Mouse (Mus musculus): Measurements from ENCODE around the gene Gm20937. TPM values are rescaled to one million over a fixed set of nuclear protein-coding genes. Genes with fewer than 3 reads are reported as not detected.
"Not testable (repeated sequence)": the region's sequence is repeated elsewhere in the genome, so short reads cannot be mapped to it uniquely, and the experiment has no call there.

Gm20937 gene
- not detected in 2 replicates for polyA plus RNA-seq (2016; fragmentation: Nextera tagmentation; extraction: Ambion mirVana)

DNA sequence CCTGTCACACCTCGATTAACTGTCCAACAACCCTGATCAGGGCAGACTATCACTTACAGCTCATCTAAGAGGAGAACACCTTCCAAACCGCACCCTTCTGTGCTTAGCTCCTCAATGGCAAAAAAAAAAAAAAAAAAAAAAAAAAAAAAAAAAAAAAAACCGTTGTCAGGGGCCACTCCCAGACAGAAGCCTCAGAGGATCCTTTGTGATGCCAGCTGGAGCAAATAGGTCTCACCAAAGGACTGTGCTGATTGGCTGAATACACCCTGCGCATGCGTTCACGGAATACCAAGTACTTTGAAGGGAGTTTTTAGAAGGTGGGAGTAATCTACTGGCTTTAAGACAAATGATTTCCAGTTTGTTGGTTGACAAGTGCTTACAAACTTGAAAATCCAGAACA, at the start of gene Gm20937:
Gene Gm20937 (minus strand): TSS at position 101 of the 400 bp plus-strand sequence.
- H3K27ac ChIP-seq; H3K4me2 ChIP-seq (replicated peaks); H3K36me3 ChIP-seq; H3K9ac ChIP-seq; H3K4me3 ChIP-seq; H3K9me3 ChIP-seq (replicated peaks); H3K4me1 ChIP-seq; ATAC-seq (ENCODE audit: low FRiP score); H3K27me3 ChIP-seq: not testable (repeated sequence)
- WGBS: no CpG with 5 or more reads among the region's 6 CpGs

Other genes with a start within 250 kb of the Gm20937 start
- gene Gm20816, start 243.1 kb upstream of the Gm20937 start, polyA plus RNA-seq (2016; fragmentation: Nextera tagmentation; extraction: Ambion mirVana): not detected in 2 replicates

Measured in hindbrain, embryonic 12.5 days (tissue).